Mouse (Mus musculus): ENCODE measurements around the gene Nfatc2.

- no peak for TF ChIP-seq CTCF (IDR thresholded peaks at IDR 0.05; ENCODE audit: control insufficient read depth, insufficient read depth, low read length)
- no peak for TF ChIP-seq POLR2A (IDR thresholded peaks at IDR 0.05; ENCODE audit: borderline replicate concordance, control insufficient read depth, low read depth, low read length)
Measured at GRCm38 (mm10) chr2:168489953-168490352, 111.5 kb downstream of the Nfatc2 start.

Measured in bone marrow, adult 2 months (tissue).